Mouse (Mus musculus): ENCODE measurements around the gene Gnao1. TPM values are rescaled to one million over a fixed set of nuclear protein-coding genes. Genes with fewer than 3 reads are reported as not detected.

Gene Gnao1
- polyA plus RNA-seq, 1 experiment from 2014 or later, result 10.8 TPM

DNA sequence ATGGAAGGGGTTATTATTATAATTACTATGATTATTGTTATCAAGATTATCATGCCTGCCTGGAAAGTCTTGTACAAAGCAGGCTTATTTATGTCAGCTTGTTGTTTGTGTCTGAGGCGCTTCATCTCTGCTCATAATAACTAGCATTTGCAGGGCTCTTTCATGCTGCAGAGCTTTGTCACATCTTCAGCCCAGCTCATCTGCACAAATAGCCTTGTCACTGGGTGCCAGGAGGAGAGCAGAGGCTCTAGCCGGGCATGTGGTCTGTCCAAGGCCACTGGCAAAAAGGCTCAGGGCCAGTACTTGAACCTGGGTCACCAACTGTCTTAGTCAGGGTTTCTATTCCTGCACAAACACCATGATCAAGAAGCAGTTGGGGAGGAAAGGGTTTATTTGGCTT is 123.5 kb downstream of the Gnao1 start:
- no peaks in the 10 kb centered on the region for H3K36me3 ChIP-seq (ENCODE audit: control insufficient read depth, insufficient read depth)
- ATAC-seq (replicated peaks; ENCODE audit: extremely low read depth, insufficient read depth, low FRiP score), result no peak
- no peaks in the 10 kb centered on the region for H3K9me3 ChIP-seq (replicated peaks; ENCODE audit: control insufficient read depth, low read length)
- H3K27ac ChIP-seq (ENCODE audit: low read length), result no peak overlapping the region
- no peak overlapping the region for H3K4me2 ChIP-seq (ENCODE audit: low read depth, low read length)
- H3K9ac ChIP-seq (ENCODE audit: low read length), result no peak overlapping the region
- H3K27me3 ChIP-seq (ENCODE audit: control insufficient read depth, insufficient read depth, low read length), result no peaks in the 10 kb centered on the region
- no peaks in the 10 kb centered on the region for H3K4me1 ChIP-seq (ENCODE audit: control insufficient read depth, insufficient read depth, low read length)
- H3K4me3 ChIP-seq (ENCODE audit: low read length), result no peak overlapping the region
- 70% methylated on average over 2 of the region's 2 CpGs for WGBS

DNA sequence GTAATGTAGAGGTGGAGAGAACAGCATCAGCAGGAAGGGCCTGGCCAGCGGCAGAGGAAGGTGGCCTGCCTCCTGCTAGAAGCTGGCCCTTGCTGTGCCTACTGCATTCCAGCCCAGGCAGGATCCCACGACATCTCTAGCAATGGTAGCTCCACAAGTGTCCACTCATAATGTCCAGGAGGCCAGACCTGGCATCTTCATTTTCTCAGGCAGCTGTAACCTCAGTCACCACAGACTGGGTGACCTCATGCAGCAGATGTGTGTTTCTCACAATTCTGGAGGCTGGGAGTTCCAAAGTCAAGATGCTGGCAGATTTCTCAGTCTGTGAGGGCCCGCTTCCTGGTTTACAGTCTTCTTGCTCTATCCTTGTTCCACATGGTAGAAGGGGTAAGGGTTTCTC is 128.4 kb downstream of the Gnao1 start:
- peaks cover 18% of the 10 kb centered on the region for H3K4me1 ChIP-seq (ENCODE audit: control insufficient read depth, insufficient read depth, low read length)
- ATAC-seq (replicated peaks; ENCODE audit: extremely low read depth, insufficient read depth, low FRiP score), result no peak
- H3K9ac ChIP-seq (ENCODE audit: low read length), result no peak overlapping the region
- no peak overlapping the region for H3K4me3 ChIP-seq (ENCODE audit: low read length)
- no peak overlapping the region for H3K27ac ChIP-seq (ENCODE audit: low read length)
- no peaks in the 10 kb centered on the region for H3K27me3 ChIP-seq (ENCODE audit: control insufficient read depth, insufficient read depth, low read length)
- no peaks in the 10 kb centered on the region for H3K9me3 ChIP-seq (replicated peaks; ENCODE audit: control insufficient read depth, low read length)
- no peaks in the 10 kb centered on the region for H3K36me3 ChIP-seq (ENCODE audit: control insufficient read depth, insufficient read depth)
- no peak overlapping the region for H3K4me2 ChIP-seq (ENCODE audit: low read depth, low read length)
- WGBS, result 66% methylated on average over 3 of the region's 3 CpGs

DNA sequence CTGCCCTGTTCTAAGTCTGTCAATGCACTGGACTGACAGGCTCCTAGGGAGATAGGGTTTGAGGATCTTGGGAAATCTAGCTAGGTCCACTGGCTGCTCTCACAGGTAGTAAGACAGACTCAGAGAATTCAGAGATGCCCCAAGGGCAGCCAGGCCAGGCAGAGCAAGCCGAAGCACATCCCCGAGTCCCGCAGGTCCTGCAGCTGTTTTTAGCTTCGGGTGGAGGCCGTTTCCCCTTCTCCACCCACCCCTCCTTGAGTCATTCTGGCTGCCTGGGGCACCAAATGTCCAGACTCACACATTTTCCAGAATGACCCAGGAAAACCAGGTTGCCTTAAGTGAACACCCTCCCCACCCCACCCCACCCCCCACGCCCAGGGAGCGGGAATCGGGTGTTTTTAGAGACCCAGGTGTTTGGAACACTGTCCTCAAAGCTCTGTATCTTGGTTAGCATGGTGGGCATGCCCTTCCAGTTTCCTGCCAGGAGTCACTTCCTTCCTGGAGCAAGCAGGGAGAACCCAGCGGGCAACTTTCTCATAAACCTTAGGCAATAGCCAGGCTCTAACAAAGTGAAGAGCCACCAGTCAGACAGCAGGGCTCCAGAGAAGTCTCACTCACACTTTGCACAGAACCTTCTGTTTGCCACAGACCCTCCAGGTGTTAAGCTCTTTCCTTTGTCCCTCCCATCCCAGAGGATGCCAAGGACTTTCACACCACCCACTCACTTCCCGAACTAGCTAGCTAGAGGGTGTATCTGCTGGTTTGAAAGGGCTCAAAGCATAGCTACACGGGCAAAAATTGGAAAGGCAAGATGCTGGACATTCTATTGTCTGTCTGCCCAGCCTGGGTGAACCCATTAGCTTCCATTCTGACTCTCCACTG is 131.0 kb downstream of the Gnao1 start:
- H3K9ac ChIP-seq (ENCODE audit: low read length), result no peak overlapping the region
- 43% methylated on average over 11 of the region's 11 CpGs for WGBS
- H3K27ac ChIP-seq (ENCODE audit: low read length), result no peak overlapping the region

DNA sequence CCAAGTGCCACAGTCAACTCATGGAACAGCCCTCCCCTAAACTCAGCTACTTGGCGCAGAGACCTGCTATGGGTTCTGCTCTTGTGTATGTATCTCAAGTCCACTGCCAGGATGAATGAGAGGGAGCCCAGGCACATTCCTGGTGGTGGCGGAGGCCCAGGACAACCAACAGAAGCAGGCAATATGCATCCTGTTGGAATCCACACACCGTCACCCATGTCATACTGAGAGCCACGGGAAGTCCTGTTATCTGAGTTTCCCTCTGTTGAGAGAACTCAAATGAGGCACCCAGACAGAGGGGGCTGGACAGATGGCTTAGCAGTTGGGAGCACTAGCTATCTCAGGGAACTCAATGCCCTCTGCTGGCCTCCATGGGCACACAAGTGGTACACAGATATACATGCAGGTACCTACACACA is 131.9 kb downstream of the Gnao1 start:
- Histone ChIP-seq H3K9ac (ENCODE audit: low read length) (no peak overlapping the region), H3K27me3 (ENCODE audit: control insufficient read depth, insufficient read depth, low read length) (no peaks in the 10 kb centered on the region), H3K27ac (ENCODE audit: low read length) (peak overlapping the region; percentile 49; the same call in 1 of the 2 replicates), H3K9me3 (replicated peaks; ENCODE audit: control insufficient read depth, low read length) (no peaks in the 10 kb centered on the region), H3K4me3 (ENCODE audit: low read length) (no peak overlapping the region), H3K36me3 (ENCODE audit: control insufficient read depth, insufficient read depth) (no peaks in the 10 kb centered on the region), H3K4me2 (ENCODE audit: low read depth, low read length) (peak overlapping the region; percentile 13; the same call in 1 of the 2 replicates), H3K4me1 (ENCODE audit: control insufficient read depth, insufficient read depth, low read length) (peaks cover 20% of the 10 kb centered on the region)
- 0 out of 2 replicates have a peak, but pooled peaks have one; percentile 23 for ATAC-seq (replicated peaks; ENCODE audit: extremely low read depth, insufficient read depth, low FRiP score)
- WGBS, result 32% methylated on average over 4 of the region's 4 CpGs

More for the DNA sequence above, 131.0 kb downstream of the Gnao1 start:
- Histone ChIP-seq H3K36me3 (ENCODE audit: control insufficient read depth, insufficient read depth) (no peaks in the 10 kb centered on the region), H3K4me2 (ENCODE audit: low read depth, low read length) (no peak overlapping the region; the same call in 1 of the 2 replicates), H3K4me1 (ENCODE audit: control insufficient read depth, insufficient read depth, low read length) (peaks cover 18% of the 10 kb centered on the region), H3K9me3 (replicated peaks; ENCODE audit: control insufficient read depth, low read length) (no peaks in the 10 kb centered on the region), H3K27me3 (ENCODE audit: control insufficient read depth, insufficient read depth, low read length) (no peaks in the 10 kb centered on the region), H3K4me3 (ENCODE audit: low read length) (no peak overlapping the region)
- no peak for ATAC-seq (replicated peaks; ENCODE audit: extremely low read depth, insufficient read depth, low FRiP score)

DNA sequence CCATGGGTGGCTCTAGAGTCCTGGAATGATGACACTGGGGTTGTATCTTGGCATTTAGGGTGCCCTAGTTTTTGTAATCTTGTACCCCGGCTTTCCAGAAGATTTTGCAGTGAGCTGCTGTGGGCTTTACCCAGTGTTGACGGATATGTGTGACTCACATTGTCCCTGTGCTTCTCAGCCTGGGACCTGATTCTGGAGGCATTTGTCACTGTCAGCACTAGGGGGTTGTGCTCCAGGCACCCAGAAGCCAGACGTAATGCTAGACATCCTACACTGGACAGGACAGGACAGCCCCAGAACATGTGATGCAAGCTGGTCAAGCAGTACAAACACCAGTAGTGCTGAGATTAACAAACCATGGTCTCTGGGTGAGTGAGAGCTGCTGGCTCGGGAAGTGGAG is 136.0 kb downstream of the Gnao1 start:
- Histone ChIP-seq H3K27ac (ENCODE audit: low read length) (no peak overlapping the region), H3K4me2 (ENCODE audit: low read depth, low read length) (no peak overlapping the region), H3K27me3 (ENCODE audit: control insufficient read depth, insufficient read depth, low read length) (no peaks in the 10 kb centered on the region), H3K36me3 (ENCODE audit: control insufficient read depth, insufficient read depth) (no peaks in the 10 kb centered on the region), H3K4me3 (ENCODE audit: low read length) (no peak overlapping the region), H3K9me3 (replicated peaks; ENCODE audit: control insufficient read depth, low read length) (no peaks in the 10 kb centered on the region), H3K4me1 (ENCODE audit: control insufficient read depth, insufficient read depth, low read length) (peaks cover 15% of the 10 kb centered on the region), H3K9ac (ENCODE audit: low read length) (no peak overlapping the region)
- 33% methylated on average over 4 of the region's 4 CpGs for WGBS
- peak; percentile 37; the same call in 1 of the 2 replicates for ATAC-seq (replicated peaks; ENCODE audit: extremely low read depth, insufficient read depth, low FRiP score)

DNA sequence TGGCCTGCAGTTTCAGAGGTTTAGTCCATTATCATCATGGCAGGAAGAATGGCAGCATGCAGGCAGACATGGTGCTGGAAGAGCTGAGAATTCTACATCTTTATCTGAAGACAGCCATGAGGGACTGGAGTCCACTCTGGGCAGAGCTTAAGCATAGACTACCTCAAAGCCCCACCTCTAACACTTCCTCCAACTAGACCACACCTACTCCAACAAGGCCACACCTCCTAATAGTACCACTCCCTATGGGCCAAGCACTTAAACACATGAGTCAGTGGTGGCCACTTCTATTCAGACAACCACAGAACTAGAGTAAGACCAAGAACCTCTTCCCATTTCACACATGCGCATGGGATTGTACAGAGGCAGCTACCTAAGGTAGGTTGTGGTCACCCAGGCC is 136.6 kb downstream of the Gnao1 start:
- H3K27me3 ChIP-seq (ENCODE audit: control insufficient read depth, insufficient read depth, low read length), result no peaks in the 10 kb centered on the region
- H3K9me3 ChIP-seq (replicated peaks; ENCODE audit: control insufficient read depth, low read length), result no peaks in the 10 kb centered on the region
- H3K36me3 ChIP-seq (ENCODE audit: control insufficient read depth, insufficient read depth), result no peaks in the 10 kb centered on the region
- no peak overlapping the region for H3K9ac ChIP-seq (ENCODE audit: low read length)
- no peak overlapping the region for H3K4me2 ChIP-seq (ENCODE audit: low read depth, low read length)
- no peak overlapping the region for H3K4me3 ChIP-seq (ENCODE audit: low read length)
- peaks cover 9% of the 10 kb centered on the region for H3K4me1 ChIP-seq (ENCODE audit: control insufficient read depth, insufficient read depth, low read length)
- ATAC-seq (replicated peaks; ENCODE audit: extremely low read depth, insufficient read depth, low FRiP score), result no peak
- H3K27ac ChIP-seq (ENCODE audit: low read length), result no peak overlapping the region
- 96% methylated on average over 1 of the region's 1 CpGs for WGBS

DNA sequence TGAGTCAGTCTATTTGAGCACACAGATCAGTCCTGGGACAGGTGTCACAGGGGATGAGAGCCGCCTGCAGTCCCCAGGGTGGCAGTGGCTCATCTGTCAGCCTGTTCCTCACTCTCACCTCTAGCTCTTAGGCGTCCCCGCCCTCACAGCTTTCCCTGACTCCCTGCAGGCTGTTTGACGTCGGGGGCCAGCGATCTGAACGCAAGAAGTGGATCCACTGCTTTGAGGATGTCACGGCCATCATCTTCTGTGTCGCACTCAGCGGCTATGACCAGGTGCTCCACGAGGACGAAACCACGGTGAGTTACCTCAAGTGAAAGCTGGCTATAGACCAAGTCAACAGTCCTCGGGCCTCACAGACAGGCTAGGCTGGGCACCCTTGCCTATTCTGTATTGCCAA is 140.4 kb downstream of the Gnao1 start:
- H3K9ac ChIP-seq (ENCODE audit: low read length), result no peak overlapping the region
- no peak overlapping the region for H3K27ac ChIP-seq (ENCODE audit: low read length)
- ATAC-seq (replicated peaks; ENCODE audit: extremely low read depth, insufficient read depth, low FRiP score), result no peak
- H3K9me3 ChIP-seq (replicated peaks; ENCODE audit: control insufficient read depth, low read length), result no peaks in the 10 kb centered on the region
- 0 out of 2 replicates have a peak, but pooled peaks cover 2% of the 10 kb centered on the region for H3K36me3 ChIP-seq (ENCODE audit: control insufficient read depth, insufficient read depth)
- H3K4me1 ChIP-seq (ENCODE audit: control insufficient read depth, insufficient read depth, low read length), result peaks cover 3% of the 10 kb centered on the region; the same call in 1 of the 2 replicates
- no peaks in the 10 kb centered on the region for H3K27me3 ChIP-seq (ENCODE audit: control insufficient read depth, insufficient read depth, low read length)
- no peak overlapping the region for H3K4me2 ChIP-seq (ENCODE audit: low read depth, low read length)
- 66% methylated on average over 14 of the region's 14 CpGs for WGBS
- no peak overlapping the region for H3K4me3 ChIP-seq (ENCODE audit: low read length)

DNA sequence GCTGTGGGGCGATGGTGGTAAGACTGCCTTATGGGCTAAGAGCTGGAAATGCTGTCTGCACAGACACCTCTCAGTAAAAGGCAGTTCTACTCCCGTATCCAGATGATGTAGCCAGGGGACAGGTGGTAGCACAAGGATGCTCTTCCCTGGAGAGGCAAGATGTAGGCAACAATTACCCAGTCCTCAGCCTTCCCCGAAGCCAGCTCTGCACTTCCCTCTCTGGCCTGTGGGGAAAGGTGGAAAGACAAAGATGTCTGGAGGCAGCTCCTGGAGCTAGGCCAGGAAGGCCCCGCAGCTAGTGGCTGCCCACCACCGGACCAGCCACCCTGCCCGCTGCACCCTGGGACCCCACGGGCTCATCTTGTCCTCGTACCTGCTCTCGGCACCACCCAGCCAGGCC is 142.7 kb downstream of the Gnao1 start:
- Histone ChIP-seq H3K27me3 (ENCODE audit: control insufficient read depth, insufficient read depth, low read length) (no peaks in the 10 kb centered on the region), H3K36me3 (ENCODE audit: control insufficient read depth, insufficient read depth) (0 out of 2 replicates have a peak, but pooled peaks cover 2% of the 10 kb centered on the region), H3K4me3 (ENCODE audit: low read length) (no peak overlapping the region), H3K9ac (ENCODE audit: low read length) (no peak overlapping the region), H3K9me3 (replicated peaks; ENCODE audit: control insufficient read depth, low read length) (no peaks in the 10 kb centered on the region), H3K4me1 (ENCODE audit: control insufficient read depth, insufficient read depth, low read length) (no peaks in the 10 kb centered on the region), H3K27ac (ENCODE audit: low read length) (no peak overlapping the region), H3K4me2 (ENCODE audit: low read depth, low read length) (no peak overlapping the region)
- no peak for ATAC-seq (replicated peaks; ENCODE audit: extremely low read depth, insufficient read depth, low FRiP score)
- 80% methylated on average over 9 of the region's 9 CpGs for WGBS

DNA sequence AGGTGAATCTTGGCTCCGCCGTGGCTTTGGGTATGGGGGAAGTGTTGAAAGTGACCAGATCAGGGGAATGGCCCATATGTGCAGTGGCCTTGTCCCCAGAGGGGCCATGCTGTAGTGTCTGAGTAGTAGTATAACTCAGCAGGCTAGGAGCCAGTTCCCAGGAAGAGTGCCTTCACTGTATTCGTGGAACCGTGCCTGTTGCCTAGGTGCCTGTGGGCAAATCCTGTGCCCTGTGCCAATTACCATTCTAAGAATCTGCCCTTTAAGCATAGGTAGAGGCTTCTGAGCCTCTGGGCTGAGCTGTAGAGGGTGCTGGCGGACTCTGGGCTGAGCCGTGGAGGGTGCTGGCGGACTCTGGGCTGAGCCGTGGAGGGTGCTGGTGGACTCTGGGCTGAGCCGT is 148.6 kb downstream of the Gnao1 start:
- no peaks in the 10 kb centered on the region for H3K4me1 ChIP-seq (ENCODE audit: control insufficient read depth, insufficient read depth, low read length)
- H3K9me3 ChIP-seq (replicated peaks; ENCODE audit: control insufficient read depth, low read length), result no peaks in the 10 kb centered on the region
- no peak overlapping the region for H3K9ac ChIP-seq (ENCODE audit: low read length)
- no peaks in the 10 kb centered on the region for H3K36me3 ChIP-seq (ENCODE audit: control insufficient read depth, insufficient read depth)
- no peak overlapping the region for H3K4me2 ChIP-seq (ENCODE audit: low read depth, low read length)
- no peak overlapping the region for H3K27ac ChIP-seq (ENCODE audit: low read length)
- no peak overlapping the region for H3K4me3 ChIP-seq (ENCODE audit: low read length)
- 90% methylated on average over 9 of the region's 9 CpGs for WGBS
- ATAC-seq (replicated peaks; ENCODE audit: extremely low read depth, insufficient read depth, low FRiP score), result no peak
- H3K27me3 ChIP-seq (ENCODE audit: control insufficient read depth, insufficient read depth, low read length), result no peaks in the 10 kb centered on the region
